ENCODE assay signal across 26 mouse cellular contexts in the genomic region with DNA sequence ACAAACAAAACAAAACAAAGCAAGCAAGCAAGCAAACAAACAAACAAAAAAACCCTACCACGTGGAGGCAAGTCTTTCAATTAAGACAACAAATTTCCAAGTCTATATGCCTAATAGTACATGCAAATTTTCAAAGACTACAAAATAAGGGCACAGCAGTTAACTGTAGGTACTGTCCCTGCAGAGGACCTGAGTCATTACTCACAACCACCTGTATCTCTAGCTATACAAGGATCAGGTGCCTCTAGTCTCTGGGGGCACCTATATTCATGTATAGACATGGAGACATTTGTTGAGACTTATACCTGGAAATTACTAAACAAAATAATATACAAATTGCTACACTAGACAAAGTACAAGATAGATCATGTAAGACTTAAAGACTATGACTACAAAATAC.
"Had no signal": no experiment of that assay in that cellular context is flagged by ENCODE, and none has a peak within 500 bp of the region (broad histone marks: within the 10 kb centered on the region; RNA-seq: fewer than 3 reads in every experiment).

No protein-coding gene starts in this region.

- H3K27me3 ChIP-seq: embryonic facial prominence, embryonic 12.5 days; embryonic facial prominence, embryonic 13.5 days; embryonic facial prominence, embryonic 15.5 days; forebrain, embryonic 12.5 days; forebrain, embryonic 13.5 days; forebrain, embryonic 15.5 days had no signal

- H3K4me3 ChIP-seq: embryonic facial prominence, embryonic 10.5 days; embryonic facial prominence, embryonic 12.5 days; embryonic facial prominence, embryonic 13.5 days; embryonic facial prominence, embryonic 15.5 days; erythroblast, embryonic 14.5 days; forebrain, embryonic 10.5 days; forebrain, embryonic 12.5 days; forebrain, embryonic 13.5 days; forebrain, embryonic 15.5 days; gastrocnemius, adult 2 months; heart, adult 2 months had no signal

- H3K36me3 ChIP-seq: embryonic facial prominence, embryonic 10.5 days; embryonic facial prominence, embryonic 12.5 days; embryonic facial prominence, embryonic 13.5 days; embryonic facial prominence, embryonic 15.5 days; forebrain, embryonic 10.5 days; forebrain, embryonic 12.5 days; forebrain, embryonic 15.5 days had no signal

- ATAC-seq: forebrain, embryonic 13.5 days; forebrain, embryonic 14.5 days; forebrain, embryonic 15.5 days; forebrain, embryonic 16.5 days; forebrain, postnatal 0 days had no signal

- H3K27ac ChIP-seq: embryonic facial prominence, embryonic 10.5 days; embryonic facial prominence, embryonic 12.5 days; embryonic facial prominence, embryonic 13.5 days; embryonic facial prominence, embryonic 15.5 days; forebrain, embryonic 10.5 days; forebrain, embryonic 12.5 days; forebrain, embryonic 13.5 days; forebrain, embryonic 15.5 days; gastrocnemius, adult 2 months; heart, adult 2 months had no signal

- H3K4me2 ChIP-seq: embryonic facial prominence, embryonic 12.5 days; embryonic facial prominence, embryonic 13.5 days; embryonic facial prominence, embryonic 15.5 days; forebrain, embryonic 12.5 days; forebrain, embryonic 13.5 days; forebrain, embryonic 15.5 days had no signal

- H3K9me3 ChIP-seq: embryonic facial prominence, embryonic 10.5 days; embryonic facial prominence, embryonic 12.5 days; embryonic facial prominence, embryonic 13.5 days; embryonic facial prominence, embryonic 15.5 days; forebrain, embryonic 10.5 days; forebrain, embryonic 12.5 days; forebrain, embryonic 13.5 days; forebrain, embryonic 15.5 days had no signal

- H3K9ac ChIP-seq: embryonic facial prominence, embryonic 12.5 days; embryonic facial prominence, embryonic 13.5 days; embryonic facial prominence, embryonic 15.5 days; forebrain, embryonic 12.5 days; forebrain, embryonic 13.5 days; forebrain, embryonic 15.5 days; forebrain, postnatal 0 days had no signal

- DNase-seq: cerebellum, adult 9-10 months; cerebellum, adult 9-11 months; cerebellum, postnatal 10 days; cerebellum, postnatal 14 days; cerebellum, postnatal 25 days; cerebellum, postnatal 36 days; embryo, embryonic 11 days; forebrain, postnatal 0 days; gastrocnemius, adult 2 months; gastrocnemius, postnatal 10 days; gastrocnemius, postnatal 14 days; gastrocnemius, postnatal 25 days; gastrocnemius, postnatal 36 days; heart, adult 18-20 months; heart, adult 2 months had no signal

- H3K4me1 ChIP-seq: embryonic facial prominence, embryonic 10.5 days; forebrain, embryonic 10.5 days had no signal
